Mouse (Mus musculus) CD8-positive naive resting alpha-beta T cell, adult 2 months (primary cell): ENCODE data around the gene Tmem229b.
"Not testable (repeated sequence)": the region's sequence is repeated elsewhere in the genome, so short reads cannot be mapped to it uniquely, and the experiment has no call there.

ENCODE experiments used
- DNase-seq, 2 experiments: peaks; one replicate each; pipeline ENCODE4 v3.0.0; 2022; ENCODE audit warnings: low read depth in 2 of 2, low spot score in 2 of 2

Gene Tmem229b

DNA sequence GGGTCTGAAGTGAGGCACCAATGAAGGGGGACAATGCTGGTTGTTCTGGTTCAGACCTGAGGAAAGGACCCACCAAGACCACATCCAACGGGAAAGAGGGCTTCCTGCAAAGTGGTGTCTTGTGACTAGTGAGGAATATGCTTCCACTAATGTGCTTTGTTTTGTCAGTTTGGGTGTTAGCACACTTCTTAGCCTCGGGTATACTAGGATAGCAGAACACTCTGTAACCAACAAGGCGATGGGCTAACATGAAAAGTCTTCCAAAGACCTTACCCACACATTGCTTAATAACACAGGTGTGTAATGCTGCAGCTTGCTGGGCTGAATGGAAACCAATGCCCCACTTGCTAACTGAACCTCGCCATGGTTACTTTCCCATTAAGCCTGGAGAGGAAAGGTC is 51.0 kb downstream of the Tmem229b start:
- DNase-seq, result no peak

DNA sequence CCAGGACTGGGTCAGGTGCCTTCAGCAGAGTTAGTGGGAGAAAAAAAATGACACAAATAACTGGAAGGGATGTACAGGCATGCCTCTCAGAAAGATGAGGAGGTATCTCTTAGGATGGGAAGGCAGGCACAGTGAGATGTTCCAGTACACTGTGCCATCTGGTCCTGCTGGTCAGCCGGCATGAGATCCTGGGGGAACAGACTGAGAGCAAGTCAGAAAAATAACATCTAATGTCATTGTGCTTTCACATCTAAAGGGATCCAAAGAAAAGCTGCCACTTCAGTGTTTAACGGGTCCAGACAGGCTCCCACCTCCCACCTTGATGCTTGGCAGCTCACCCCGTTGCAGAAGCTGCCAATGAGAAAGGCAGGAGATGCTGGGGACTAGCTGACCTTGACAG is 54.9 kb downstream of the Tmem229b start:
- no peak for DNase-seq

DNA sequence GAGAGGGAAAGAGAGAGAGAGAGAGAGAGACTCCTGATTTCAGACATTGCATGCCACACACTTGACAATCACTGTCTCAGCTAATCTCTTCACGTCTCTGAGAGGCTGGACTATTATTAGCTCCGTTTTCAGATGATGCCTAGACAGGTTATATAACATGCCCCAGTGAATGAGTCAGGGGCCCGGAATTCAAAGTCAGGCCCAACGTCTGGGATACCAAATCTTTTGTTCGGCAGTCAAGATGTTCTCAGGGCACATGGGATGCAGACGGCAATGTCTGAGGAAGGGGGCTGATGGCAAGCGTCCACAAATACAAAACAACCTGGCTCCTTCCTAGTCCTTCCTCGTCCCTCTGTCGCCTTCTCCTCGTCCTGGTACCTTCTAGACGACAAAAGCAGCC is 55.4 kb downstream of the Tmem229b start:
- DNase-seq, result no peak

DNA sequence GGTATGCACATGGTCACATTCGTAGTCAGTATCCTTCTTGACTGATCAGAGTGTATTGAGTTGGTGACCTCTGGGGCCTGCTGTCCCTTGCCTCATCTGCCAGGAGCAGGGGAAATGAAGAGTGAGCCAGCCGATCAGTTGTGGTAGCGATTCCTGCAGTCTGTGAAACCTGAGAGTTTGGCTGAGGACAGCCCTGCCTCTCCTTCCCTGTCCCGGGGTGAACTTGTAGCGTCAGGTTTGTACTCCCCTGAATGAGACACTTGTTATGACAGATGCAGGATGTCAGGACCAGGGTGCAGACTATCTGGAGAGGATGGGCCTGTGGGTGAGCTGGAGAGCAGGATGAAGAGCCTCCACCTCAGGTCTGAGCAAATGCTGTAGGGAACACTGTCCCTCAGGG is 59.8 kb downstream of the Tmem229b start:
- DNase-seq, result no peak

DNA sequence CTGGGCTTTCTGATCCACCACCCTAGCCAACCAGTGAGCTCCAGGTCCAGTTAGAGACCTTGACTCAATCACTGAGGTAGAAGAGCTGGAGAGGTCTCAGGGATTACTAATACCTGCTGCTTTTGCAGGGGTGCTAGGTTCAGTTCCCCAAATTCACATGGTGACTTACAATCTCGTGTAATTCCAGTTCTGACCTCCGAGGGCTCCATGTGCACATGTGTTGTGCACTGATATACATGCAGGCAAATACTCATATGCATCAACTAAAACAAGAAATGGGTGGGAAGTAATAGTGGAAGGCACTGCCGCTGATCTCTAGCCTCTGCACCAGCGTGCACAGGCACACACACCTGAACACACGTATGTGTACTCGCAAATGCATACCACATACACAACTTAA is 60.3 kb downstream of the Tmem229b start:
- DNase-seq, result no peak

DNA sequence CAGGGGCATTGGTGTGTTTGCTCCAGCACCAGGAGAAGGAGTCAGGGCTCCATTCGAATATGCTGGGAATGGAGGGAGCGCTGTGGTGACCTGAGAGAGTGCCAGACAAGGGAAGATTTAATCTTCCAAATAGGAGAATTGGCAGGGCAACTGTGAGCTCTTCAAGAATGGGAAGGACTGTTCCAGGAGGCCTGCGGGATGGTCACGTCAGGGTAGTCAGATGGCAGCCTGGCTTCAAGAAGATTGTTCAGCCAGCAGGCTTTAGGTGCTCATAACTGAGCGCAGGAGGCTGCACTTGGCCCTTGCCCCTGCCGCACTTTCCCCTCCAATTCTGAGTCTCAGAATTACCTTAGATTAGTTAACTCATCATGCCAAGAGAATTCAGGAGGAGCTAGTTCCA is 64.5 kb downstream of the Tmem229b start:
- no peak for DNase-seq

DNA sequence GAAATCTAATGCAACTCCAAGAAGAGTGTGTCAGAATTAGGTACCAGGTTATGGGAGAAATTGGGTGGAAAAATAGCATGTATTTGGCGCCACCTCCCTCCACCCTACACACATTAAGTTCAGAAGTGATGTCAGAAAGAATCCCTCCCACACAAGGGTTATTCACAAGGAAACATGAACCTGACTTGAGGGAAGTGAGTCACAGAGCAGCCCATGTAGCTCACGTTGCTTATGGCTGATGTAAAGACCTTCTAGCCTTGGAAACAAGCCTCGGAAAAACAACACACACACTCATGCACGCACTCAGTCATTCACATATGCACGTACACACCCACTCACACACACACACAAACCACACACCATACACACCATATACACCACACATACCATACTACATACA is 67.3 kb downstream of the Tmem229b start:
- DNase-seq, result no peak

DNA sequence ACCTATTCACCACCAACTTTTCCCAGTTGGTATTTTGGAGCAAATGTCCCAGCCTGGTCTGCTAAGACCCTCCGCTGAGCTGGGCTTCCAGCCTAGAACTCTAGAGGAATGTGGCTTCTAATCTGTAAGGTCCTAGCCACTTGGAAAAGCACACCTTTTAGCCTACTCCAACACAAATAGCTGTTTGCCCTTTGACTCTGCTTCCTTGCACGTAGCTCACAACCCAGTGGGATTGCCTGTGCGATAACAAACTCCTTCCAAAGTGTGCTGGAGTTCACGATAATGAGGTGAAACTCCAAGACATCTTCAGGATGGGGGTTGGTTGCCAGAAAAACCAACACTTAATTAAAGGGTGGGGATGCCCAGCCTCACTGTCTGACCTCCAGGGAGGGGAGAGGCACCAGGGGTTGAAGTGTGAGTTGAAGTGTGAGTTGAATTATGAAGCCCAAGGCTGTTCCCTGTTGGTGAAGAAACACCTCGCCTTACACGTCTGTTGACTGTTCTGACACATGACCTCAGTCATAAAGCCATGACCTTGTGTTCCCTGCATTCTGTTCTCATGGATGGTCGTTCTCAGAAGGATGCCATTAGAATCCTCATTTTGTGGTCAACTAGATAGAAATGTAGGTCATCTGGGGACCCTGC is 67.9 kb downstream of the Tmem229b start:
- no peak for DNase-seq

DNA sequence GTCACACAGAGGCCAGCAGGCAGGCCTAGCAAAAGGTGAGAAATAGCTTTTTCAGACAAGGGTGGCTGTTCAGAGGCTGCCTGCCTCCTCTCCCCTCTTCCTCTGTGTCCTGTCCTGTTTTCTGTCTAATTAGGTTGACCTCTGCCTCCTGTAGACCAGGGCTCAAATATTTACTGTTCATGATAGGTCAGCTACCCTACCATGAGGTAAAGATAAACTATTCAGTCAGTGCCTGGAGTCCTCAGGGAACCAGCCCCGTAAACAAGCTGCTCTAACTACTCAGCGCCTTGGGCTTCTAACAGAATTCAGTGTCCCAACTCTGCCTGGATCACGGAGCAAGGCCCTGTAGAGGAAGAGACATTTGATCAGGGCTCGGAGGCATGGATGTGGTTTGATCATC is 70.9 kb downstream of the Tmem229b start:
- DNase-seq, result no peak

DNA sequence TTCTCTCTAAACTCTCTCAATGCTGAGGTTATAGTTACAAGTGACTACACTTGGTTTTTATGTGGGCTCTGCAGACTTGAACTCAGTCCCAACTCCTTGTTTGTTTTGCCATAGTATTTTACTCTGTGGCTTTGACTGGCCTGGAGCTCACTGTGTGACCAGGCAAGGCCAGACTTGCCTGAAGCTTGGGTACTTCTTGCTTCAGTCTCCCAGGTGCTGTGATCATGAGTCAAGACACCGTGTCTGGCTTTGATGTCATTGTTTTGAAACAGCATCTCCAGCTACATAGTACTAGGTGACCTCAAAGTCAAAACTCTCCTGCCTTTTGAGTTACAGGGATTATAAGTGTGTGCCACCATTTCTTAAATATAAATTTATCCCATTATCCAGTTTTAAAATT is 77.5 kb downstream of the Tmem229b start:
- DNase-seq, result no peak

DNA sequence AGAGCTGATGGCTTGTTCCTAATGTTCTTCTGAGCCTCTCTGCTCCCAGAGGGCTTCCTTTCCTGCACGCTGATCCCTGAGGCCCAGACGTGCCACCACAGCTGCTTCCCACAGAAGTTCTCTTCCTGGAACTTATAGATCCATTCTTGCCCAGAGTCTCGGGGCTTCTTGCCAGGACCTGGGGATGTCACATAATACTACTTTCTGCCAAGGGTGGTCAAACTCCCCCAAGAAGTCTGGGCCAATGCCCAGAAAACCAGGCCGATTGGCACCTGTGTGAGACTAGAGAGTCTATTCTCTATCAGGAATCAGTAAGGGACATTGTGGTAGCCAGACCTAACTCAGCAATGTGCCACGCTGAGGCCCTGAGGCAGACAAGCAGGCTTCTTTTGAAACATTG is 80.1 kb downstream of the Tmem229b start:
- DNase-seq, result no peak

DNA sequence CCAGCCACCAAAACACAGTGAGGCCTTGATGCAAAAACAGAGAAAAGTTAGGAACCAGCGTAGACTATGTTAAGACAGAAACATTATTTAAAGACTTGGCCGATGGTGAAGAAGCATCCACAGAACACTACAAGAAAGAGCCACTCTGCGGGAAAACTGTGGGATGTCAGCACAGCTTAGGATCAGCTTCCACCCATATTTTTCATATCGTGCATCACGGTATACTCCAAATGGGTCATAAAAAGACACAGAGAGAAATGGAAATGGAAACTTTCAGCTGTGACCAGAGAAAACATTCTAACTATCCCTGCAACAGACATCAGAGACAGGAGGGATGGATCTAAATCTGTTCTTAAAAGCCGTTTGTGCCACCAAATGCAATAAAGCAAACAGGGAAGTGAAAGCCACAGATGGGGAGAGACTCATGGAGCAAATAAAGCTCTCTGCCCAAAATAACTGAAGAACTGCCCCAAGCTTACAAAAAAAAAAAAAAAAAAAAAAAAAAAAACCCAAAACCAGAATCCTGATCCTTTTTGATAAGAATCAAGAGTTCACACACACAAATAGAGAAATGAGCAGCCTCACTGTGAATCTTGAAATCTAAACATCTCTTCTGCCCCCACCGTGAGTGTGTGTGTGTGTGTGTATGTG is 83.8 kb downstream of the Tmem229b start:
- no peak for DNase-seq

DNA sequence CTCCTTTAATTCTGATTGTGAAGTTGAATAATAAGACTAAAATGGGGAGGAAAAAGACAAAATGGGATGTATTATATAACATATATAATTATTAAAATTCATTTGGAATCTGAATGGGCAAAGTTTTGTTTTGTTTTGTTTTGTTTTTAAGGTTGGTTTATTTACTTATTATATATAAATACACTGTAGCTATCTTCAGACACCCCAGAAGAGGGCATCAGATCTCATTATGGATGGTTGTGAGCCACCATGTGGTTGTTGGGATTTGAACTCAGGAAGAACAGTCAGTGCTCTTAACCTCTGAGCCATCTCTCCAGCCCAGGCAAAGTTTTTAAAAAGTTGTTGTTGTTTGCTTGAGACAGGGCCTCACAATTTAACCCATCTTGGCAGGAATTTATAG is 84.5 kb downstream of the Tmem229b start:
- not testable (repeated sequence) for DNase-seq

DNA sequence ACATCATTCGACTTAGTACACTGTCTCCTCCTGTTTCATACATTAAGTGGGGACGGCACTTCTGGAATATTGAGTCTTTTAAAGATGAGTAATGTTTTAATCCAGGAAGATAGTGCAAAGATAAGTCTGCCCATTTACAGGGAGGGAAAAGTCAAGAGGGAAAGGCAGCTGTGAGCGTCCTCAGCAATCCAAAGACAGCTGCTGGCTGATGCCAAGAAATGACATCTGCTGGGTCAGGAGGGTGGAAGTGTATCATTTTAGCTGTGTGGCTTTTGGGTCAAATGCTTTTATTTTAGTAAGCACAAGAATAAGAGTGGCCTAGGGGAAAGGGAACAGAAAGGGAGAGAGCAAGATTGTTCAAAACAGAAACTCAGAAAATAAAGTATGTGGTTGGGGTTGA is 85.4 kb downstream of the Tmem229b start:
- no peak for DNase-seq

DNA sequence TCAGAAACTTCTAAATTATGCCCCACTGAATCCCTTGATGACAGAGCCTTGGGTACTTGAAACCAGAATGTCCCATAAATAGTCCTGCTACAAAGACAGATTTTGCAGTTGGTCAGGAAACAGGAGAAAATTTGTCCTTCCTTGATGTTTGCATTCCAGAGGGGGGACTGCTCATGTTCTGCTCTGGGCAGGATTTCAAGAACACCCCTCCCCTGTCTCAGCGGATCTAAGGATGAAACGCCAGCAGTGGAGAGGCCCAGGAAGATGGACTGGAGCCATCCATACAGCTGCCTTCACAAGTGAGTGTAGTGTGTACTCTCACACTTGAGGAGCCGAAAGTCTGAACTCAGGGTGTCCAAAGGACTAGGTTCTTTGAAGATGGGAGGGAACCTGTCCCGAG is 86.0 kb downstream of the Tmem229b start:
- DNase-seq, result no peak

DNA sequence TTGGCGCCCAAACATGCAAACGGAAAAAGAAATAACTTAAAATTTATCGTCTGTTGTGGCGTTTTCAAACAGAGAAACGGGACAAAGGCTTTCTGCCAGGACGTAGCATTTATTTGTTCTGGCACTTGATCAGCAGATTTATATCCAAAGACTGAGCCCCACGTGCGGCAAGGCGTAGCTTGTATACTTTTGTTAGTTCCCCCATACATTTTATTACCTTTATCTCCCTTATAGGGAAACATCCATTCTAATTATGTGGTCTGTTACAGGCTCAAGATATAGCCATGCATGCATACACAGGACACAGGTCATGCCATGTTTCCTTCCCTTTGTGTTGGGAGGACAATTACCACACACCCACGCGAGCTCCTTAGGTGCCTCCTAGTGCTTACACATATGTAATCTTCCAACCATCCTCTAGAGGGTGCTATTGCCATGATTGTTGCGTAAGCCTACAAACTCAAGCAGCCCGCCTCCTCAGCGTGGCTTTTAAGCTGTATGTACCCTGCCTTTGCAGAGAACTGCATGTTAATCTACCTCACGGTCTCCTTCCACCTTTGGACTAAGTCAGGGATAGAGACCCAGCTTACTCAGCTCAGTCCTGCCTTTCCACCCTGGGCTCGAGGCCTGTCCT is 88.2 kb downstream of the Tmem229b start:
- peak; percentile 51 to 70 for DNase-seq

DNA sequence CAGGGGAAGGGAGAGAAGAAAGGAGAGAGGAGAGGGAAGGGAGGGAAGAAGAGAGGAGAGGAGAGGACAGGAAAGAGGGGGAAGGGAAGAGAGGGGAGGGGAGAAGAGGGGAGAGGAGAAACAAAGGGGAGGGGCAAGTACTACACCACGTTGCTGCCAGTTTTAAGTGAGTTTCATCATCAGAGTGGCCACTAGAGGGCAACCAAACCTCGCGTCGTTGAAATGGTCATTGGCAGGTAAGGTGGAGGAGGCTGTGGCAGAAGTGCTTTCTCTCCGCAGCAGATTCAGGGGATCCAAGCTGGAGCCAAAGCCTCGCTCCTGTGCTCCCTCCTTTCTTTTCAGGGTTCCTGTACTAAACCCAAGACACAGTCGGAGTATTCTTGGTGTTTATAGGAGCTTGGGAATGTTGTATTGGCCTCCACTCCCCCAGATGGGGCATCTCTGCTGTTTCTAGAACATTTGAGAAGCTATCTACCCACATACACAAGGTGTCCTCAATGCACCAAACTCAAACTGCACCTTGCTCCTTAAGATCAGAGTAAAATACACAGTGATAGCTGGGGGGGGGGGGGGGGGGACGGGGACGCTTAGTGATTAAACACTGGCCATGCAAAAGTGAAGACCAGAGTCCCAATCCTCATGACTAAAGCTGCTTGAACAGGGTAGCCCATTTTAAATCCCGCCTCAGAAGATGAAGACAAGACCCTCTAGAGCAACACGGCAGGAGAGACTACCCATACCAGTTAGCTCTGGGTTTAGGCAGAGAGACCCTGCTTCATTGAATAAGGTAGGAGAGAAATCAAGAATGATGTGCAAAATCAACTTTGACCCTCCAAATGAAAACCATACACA is 89.0 kb downstream of the Tmem229b start:
- peak; percentile 77 to 85 for DNase-seq

DNA sequence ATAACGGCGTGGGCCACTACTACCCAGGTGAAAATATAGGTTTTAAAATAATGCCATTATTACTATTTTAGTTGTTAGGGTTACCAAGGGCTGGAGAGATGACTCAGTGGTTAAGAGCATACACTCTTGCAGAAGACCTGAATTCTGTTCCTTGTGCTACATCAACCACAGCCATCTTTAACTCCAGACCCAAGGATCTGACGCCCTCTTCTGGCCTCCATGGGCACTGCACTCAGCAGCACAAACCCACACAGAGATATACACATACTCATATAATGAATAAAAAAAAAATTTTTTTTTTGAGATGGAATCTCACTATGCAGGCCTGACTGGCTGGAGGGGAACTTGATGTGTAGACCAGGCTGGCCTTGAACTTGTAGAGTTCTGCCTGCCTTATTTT is 91.1 kb downstream of the Tmem229b start:
- no peak for DNase-seq

DNA sequence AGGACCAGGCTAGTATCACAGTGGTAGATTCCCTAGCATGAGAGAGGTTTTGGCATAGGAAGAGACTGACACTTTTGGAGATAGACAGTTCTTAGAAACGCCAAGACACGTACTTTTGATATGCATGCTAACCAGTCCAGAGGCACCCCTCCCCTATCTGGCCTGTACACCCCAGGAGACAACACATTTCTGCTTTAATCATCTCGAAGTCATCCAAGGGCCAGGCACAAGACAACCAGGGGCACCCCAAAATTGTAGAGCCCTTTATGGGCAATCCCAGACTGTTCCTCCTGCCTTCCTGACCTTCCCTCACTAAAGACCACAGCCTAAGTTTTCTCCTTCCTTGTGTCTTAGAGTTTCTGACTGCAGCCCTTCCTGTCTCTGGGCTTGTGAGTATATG is 91.9 kb downstream of the Tmem229b start:
- DNase-seq, result no peak

DNA sequence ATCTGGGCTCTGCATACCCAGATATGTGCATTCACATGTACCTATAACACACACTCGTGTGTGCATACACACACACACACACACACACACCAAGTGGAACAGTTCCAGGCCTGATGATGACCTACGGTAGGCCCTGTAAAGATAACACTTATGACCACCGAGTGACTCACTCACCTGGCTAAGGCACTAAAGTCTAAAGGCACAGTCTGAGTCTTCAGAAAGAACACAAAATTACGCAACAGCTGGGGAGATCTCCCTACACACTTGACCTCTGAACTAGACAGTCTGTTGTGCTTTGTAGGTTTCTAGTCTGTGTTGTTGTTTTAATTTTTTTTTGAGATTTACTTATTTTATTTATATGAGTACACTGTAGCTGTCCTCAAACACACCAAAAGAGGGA is 93.0 kb downstream of the Tmem229b start:
- no peak for DNase-seq
